Mouse (Mus musculus): Measurements from ENCODE around the gene Atp1a2.

Gene Atp1a2

DNA sequence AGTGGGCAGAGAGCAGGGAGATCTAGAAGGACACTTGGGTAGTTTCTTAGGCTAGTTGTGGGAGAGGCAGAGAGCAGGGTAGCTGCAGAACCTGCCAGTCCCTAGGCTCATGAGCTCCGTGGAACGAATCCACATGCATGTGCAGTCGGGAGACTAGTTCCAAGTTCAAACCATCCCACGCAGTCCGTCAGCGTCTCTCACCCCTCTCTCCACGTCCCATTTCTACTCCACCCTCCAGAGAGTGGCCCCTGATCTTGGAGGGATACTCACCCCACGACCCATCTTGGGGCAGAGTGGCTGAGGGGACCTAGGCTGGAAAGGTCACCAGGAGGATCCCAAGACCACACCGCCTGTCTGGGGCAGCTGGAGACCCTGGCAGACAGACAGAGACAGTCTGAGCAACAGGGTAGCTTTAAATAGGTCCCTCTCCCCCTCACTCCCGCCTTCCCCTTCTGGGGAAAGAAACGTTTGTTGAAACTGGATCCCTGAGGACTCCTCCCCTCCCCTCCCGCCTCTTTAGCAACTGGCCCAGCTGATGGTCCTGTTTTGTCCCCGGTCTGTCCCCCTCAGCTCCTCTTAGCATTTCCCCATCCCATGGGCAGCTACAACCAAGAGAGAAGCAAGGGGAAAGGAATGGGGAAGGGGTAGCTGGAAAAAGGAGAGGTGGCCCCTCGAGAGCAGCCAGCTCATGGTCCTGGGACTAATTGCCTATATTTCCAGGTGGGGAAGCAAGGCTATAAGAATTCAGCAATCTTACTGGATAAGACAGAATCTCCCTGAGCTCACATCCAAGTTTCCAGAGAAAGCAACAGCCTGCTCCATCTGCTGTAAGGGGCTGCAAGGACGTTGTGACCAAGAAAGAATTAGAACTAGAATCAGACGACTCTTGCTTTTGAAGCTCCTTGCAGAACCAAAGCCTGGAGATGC, at the start of gene Atp1a2:
TSS of gene Atp1a2 (minus strand) at position 454 of the 927 bp plus-strand sequence.
- peak in 1 of 2 experiments; percentile 58 for DNase-seq (ENCODE audit: low spot score in 2 of 2)

- DNase-seq (ENCODE audit: low spot score in 2 of 2), result no peak
Observed at GRCm38 (mm10) chr1:172347382-172347781, 49.5 kb upstream of the Atp1a2 start.

- DNase-seq (ENCODE audit: low spot score in 2 of 2), result no peak
Observed at GRCm38 (mm10) chr1:172346707-172347106, 48.8 kb upstream of the Atp1a2 start.

- DNase-seq (ENCODE audit: low spot score in 2 of 2), result no peak
Observed at GRCm38 (mm10) chr1:172344820-172345219, 47.0 kb upstream of the Atp1a2 start.

GRCm38 (mm10) chr1:172343914-172344313, 46.0 kb upstream of the Atp1a2 start:
- DNase-seq (ENCODE audit: low spot score in 2 of 2), result no peak

GRCm38 (mm10) chr1:172342729-172343128, 44.9 kb upstream of the Atp1a2 start:
- no peak for DNase-seq (ENCODE audit: low spot score in 2 of 2)

DNA sequence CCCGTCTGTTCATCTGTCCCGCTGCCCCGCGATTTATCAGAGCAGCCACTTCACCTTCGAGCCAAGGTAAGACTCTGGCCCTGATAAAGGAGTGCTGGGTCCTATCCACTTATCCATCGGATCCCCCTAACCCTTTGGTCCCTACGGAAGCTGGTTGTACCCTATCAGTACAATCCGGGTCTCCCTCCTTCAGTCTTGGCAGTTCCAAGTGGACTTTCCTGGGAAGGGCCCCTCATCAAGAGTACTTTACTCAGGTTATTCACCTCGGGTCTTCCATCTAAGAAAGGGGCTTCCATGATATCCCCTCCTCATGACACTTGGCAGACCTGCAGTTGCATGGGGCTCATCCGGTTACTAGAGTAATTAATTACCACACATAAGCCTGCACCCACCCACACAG, 43.5 kb upstream of the Atp1a2 start:
- DNase-seq (ENCODE audit: low spot score in 2 of 2), result no peak

GRCm38 (mm10) chr1:172340729-172341321, 43.0 kb upstream of the Atp1a2 start, which contains the start of gene Kcnj10:
Gene Kcnj10, plus strand, starts transcription at chr1:172341210.
- DNase-seq (ENCODE audit: low spot score in 2 of 2), result peak; percentile 54 to 77

DNA sequence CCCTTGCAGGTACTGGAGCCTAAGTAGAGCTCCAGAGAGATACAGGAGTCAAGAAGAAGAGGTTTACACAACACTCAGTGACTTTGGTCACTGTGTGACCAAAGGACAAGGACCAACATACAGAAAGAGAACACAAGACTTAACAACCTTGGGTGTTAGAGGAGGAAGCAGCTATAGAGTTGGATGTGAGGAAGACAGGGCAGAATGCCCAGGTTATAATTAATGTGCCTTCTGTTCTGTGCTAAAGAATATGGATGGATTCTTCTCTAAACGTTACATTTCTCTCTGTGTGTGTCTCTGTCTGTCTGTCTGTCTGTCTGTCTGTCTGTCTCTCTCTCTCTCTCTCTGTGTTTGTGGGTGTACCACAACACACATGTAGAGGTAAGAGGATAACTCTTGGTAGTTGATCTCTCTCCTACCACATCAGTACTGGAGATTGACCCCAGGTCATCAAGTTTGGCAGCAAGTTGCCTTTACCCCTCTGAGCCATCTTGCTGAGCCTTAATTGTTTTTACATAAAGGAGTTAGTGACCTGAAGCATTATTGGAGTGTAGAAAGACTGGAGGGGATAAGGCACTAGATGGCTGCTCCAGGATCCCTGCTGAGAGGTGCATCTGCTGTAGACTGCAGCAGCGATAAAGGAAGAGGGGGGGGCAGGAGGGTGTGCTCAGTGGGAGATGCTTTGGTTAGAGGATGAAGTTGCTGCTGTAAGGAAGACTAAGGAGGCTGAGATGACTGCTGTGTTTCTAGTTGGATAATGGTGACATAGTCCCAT, 39.7 kb upstream of the Atp1a2 start:
- DNase-seq (ENCODE audit: low spot score in 2 of 2), result no peak

- DNase-seq (ENCODE audit: low spot score in 2 of 2), result no peak
Observed at GRCm38 (mm10) chr1:172335804-172336203, 37.9 kb upstream of the Atp1a2 start.

- no peak for DNase-seq (ENCODE audit: low spot score in 2 of 2)
Observed at GRCm38 (mm10) chr1:172333512-172333911, 35.6 kb upstream of the Atp1a2 start.

DNA sequence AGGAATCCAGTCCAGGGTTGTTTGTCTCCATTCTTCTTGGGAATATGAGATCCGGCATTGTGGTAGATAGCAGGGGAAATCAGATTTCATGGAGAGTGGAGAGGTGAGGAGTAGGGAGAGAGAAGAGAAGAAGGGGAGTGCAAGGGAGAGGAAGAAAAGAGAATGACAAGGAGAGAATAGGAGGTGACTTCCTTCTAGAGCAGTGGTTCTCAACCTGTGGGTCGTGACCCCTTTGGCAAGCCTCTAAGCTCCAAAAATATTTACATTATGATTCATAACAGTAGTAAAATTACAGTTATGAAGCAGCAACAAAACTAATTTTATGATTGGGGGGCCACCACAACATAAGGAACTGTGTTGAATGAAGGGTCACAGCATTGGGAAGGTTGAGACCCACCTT, 35.1 kb upstream of the Atp1a2 start:
- DNase-seq (ENCODE audit: low spot score in 2 of 2), result no peak

DNA sequence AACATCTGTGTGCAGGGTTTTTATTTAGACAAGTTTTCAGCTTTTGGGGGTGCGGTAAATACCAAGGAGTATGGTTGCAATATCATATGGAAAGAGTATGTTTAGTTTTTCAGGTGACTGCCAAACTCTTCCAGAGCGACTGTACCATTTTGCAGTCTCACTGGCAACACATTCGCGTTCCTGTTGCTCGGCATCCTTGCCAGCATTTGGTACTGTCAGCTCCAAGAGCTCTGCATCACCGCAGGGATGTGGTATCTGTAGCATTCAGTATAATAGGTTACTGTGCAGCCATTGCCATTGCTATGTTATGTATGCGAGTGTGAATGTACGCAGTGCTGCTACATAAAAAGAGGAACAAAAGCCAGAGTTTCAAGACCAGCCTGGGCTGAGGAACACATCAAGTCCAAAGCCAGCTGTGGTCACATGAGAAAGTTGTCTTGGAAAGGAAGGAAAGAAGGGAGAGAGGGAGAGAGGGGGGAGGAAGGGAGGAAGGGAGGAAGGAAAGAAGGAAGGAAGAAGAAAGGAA, 33.6 kb upstream of the Atp1a2 start:
- DNase-seq (ENCODE audit: low spot score in 2 of 2), result no peak

DNA sequence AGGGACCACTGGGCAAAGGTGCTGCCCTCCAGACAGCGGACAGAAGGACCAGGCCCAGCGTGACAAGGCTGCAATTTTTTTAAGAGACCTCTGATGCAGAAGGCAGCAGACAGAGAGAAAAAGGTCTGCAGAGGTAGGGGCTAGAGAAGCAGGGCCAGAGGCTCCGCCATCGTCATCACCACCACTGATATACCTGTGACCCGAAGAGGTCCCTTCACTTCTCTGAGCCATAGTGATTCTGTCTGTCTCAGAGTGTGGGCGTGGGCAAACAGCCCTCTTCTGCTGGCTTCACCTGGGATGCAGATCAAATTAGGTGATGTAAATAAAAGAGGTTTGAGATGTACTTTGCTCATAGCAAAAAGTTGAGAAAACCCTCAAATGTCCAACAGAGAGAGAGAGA, 31.8 kb upstream of the Atp1a2 start:
- no peak for DNase-seq (ENCODE audit: low spot score in 2 of 2)

DNA sequence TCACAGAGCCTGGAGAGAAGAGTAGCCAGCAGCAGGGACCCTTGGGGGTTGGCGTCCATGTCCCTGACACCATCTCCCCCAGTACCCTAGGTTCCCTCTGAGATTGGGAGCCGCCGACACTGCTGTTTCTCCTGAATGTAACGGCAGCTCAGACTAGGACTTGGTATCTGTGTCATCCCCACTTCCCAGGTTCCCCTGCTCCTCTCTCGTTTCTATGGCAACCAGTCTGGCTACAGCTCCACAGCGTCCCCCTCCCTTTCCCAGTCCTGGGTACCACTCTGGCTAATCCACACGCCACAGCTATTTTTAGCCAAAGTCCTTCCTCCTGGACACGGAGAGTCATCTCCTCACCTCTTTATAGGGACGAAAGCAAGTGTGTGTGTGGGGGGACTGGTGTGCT, 31.3 kb upstream of the Atp1a2 start, which contains the start of gene Kcnj9:
TSS of gene Kcnj9 (minus strand) at position 188 of the 400 bp plus-strand sequence.
- no peak for DNase-seq (ENCODE audit: low spot score in 2 of 2)

- no peak for DNase-seq (ENCODE audit: low spot score in 2 of 2)
Observed at GRCm38 (mm10) chr1:172328461-172328860, 30.6 kb upstream of the Atp1a2 start.

- DNase-seq (ENCODE audit: low spot score in 2 of 2), result no peak
Observed at GRCm38 (mm10) chr1:172328041-172328440, 30.2 kb upstream of the Atp1a2 start.

DNA sequence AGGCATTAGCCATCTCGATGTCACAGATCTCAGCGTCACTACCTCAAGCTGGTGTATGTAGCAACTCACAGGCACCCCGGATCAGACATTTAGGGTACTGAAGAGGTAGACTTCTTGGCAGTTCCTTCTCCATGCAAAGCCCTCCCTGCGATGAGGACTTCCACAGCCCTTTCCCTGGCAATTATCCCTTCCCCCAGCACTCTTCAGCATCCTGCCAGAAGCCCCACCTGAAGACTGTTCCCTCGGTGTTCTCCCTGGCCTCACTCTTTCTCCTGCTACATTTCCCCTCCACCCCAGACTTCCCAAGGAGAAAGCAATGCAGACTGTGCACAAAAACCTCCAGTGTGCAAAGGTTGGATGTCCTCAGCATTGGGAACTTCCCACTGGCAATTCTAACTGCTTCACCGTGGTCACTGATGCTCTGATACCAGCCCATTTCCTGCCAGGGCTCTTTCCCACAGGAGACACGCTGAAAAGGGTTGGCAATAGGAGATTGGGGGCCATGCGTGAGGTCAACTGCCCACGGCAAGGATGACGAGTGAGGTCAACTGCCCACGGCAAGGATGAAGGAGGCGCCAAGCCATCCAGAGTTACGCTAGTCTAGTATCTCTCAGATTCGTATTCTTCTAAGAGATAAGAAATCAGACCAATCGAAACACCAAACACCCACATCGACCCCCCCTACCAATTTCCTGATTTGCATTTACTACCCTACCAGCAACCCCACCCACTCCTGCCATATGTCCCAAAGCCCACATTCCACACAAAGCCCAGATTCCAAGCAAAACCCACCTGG, 29.5 kb upstream of the Atp1a2 start:
- DNase-seq (ENCODE audit: low spot score in 2 of 2), result no peak

DNA sequence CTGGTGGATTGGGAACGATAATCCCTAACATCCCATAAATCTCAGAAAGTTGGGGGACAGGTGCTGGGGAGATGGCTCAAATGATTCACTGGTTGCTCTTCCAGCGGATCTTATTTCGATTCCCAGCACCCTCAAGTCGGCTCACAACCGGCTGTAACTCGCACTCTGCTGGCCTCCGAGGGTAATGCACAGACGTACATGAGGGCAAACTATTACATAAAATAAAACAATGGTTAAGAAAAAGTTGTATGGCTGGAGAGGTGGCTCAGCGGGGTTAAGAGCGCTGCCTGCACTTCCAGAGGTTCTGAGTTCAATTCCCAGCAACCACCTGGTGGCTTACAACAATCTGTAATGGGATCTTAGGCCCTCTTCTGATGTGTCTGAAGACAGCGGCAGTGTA, 28.8 kb upstream of the Atp1a2 start:
- DNase-seq (ENCODE audit: low spot score in 2 of 2), result no peak

- DNase-seq (ENCODE audit: low spot score in 2 of 2), result peak; percentile 52 to 73
Observed at GRCm38 (mm10) chr1:172325680-172326535, 28.0 kb upstream of the Atp1a2 start.

Measured in urinary bladder, postnatal 4 days (tissue).